Comparison of ENCODE assay signal across 19 mouse cellular contexts in genomic region chr16:7083937-7084336, GRCm38 (mm10).
"Had no signal": no experiment of that assay in that cellular context is flagged by ENCODE, and none has a peak within 500 bp of the region (broad histone marks: within the 10 kb centered on the region; RNA-seq: fewer than 3 reads in every experiment).

No protein-coding gene starts in this region.

- DNase-seq: liver, embryonic 13.5 days; liver, postnatal 0 days; lung, adult 2 months; lung, postnatal 14 days; lung, postnatal 36 days; right cerebral cortex, postnatal 14 days; thymus, adult 2 months; thymus, postnatal 25 days; thymus, postnatal 4 days had no signal

- H3K27me3 ChIP-seq: liver, embryonic 13.5 days; liver, embryonic 15.5 days; lung, embryonic 15.5 days; megakaryocyte, embryonic 14.5 days; midbrain, embryonic 12.5 days; midbrain, embryonic 15.5 days; neural tube, embryonic 12.5 days; neural tube, embryonic 15.5 days; stomach, embryonic 15.5 days had no signal

- H3K27ac ChIP-seq: liver, embryonic 13.5 days; liver, embryonic 15.5 days; lung, embryonic 15.5 days; macrophage; midbrain, embryonic 12.5 days; midbrain, embryonic 15.5 days; neural tube, embryonic 12.5 days; neural tube, embryonic 15.5 days; stomach, embryonic 15.5 days; stomach, postnatal 0 days had no signal

- H3K4me1 ChIP-seq: liver, embryonic 13.5 days; liver, embryonic 15.5 days; megakaryocyte, embryonic 14.5 days; midbrain, embryonic 12.5 days; midbrain, embryonic 15.5 days had no signal

- H3K4me2 ChIP-seq: liver, embryonic 13.5 days; liver, embryonic 15.5 days; lung, embryonic 15.5 days; midbrain, embryonic 12.5 days; midbrain, embryonic 15.5 days; neural tube, embryonic 12.5 days; neural tube, embryonic 15.5 days; stomach, embryonic 15.5 days had no signal

- H3K9me3 ChIP-seq: liver, embryonic 13.5 days; liver, embryonic 15.5 days; lung, embryonic 15.5 days; midbrain, embryonic 12.5 days; midbrain, embryonic 15.5 days; neural tube, embryonic 12.5 days; neural tube, embryonic 15.5 days; stomach, embryonic 15.5 days had no signal

- H3K36me3 ChIP-seq: liver, embryonic 13.5 days; liver, embryonic 15.5 days; lung, embryonic 15.5 days; midbrain, embryonic 12.5 days; midbrain, embryonic 15.5 days; neural tube, embryonic 12.5 days; neural tube, embryonic 15.5 days; stomach, embryonic 15.5 days had no signal

- H3K4me3 ChIP-seq: liver, embryonic 13.5 days; liver, embryonic 15.5 days; lung, embryonic 15.5 days; megakaryocyte, embryonic 14.5 days; midbrain, embryonic 12.5 days; midbrain, embryonic 15.5 days; neural tube, embryonic 12.5 days; neural tube, embryonic 15.5 days; stomach, embryonic 15.5 days had no signal

- H3K9ac ChIP-seq: liver, embryonic 13.5 days; liver, embryonic 15.5 days; liver, postnatal 0 days; lung, embryonic 15.5 days; midbrain, embryonic 12.5 days; midbrain, embryonic 15.5 days; neural tube, embryonic 12.5 days; neural tube, embryonic 15.5 days; stomach, embryonic 15.5 days had no signal

- ATAC-seq: liver, postnatal 0 days; midbrain, embryonic 15.5 days had no signal
